Mouse (Mus musculus) liver, postnatal 0 days (tissue): ENCODE data around the gene Zfp366. TPM values are rescaled to one million over a fixed set of nuclear protein-coding genes. Genes with fewer than 3 reads are reported as not detected.

Experiments
- ATAC-seq: fragments of 200-750 bp; cut with Nextera tagmentation; 2 replicates; pipeline ENCODE4 v1.8.0; 2017; ENCODE audit warnings: mild to moderate bottlenecking, moderate library complexity
- DNase-seq: peaks from one replicate; pipeline ENCODE4 v3.0.0-alpha.2; 2016
- H3K27ac ChIP-seq: fragments of 300-500 bp; sonication (generic); 2 replicates; pipeline ENCODE4 v1.5.1; 2014; ENCODE audit warnings: antibody characterized with exemption, moderate library complexity, mild to moderate bottlenecking, low read depth
- H3K27me3 ChIP-seq: fragments of 300-500 bp; sonication (generic); 2 replicates; pipeline ENCODE4 v1.6.1; 2014; ENCODE audit warnings: low read length, control low read depth, mixed read lengths; ENCODE audit not compliant: insufficient read depth
- H3K36me3 ChIP-seq: fragments of 300-500 bp; sonication (generic); replicated peaks from 2 replicates; pipeline ENCODE4 v1.6.1; 2014; ENCODE audit warnings: mild to moderate bottlenecking, control low read depth, low read length, moderate library complexity, mixed read lengths; ENCODE audit not compliant: insufficient read depth
- H3K4me1 ChIP-seq: fragments of 300-500 bp; sonication (generic); 2 replicates; pipeline ENCODE4 v1.6.1; 2014; ENCODE audit warnings: antibody characterized with exemption, mild to moderate bottlenecking, control low read depth; ENCODE audit not compliant: insufficient read depth
- H3K4me2 ChIP-seq: fragments of 300-500 bp; sonication (generic); 2 replicates; pipeline ENCODE4 v1.6.1; 2014; ENCODE audit warnings: low read depth, mild to moderate bottlenecking, low read length, moderate library complexity, mixed read lengths
- H3K4me3 ChIP-seq: fragments of 300-500 bp; sonication (generic); 2 replicates; pipeline ENCODE4 v1.5.1; 2014; ENCODE audit warnings: low read depth, low read length
- H3K9ac ChIP-seq: fragments of 300-500 bp; sonication (generic); replicated peaks from 2 replicates; pipeline ENCODE4 v1.6.1; 2014; ENCODE audit warnings: mild to moderate bottlenecking, moderate library complexity
- H3K9me3 ChIP-seq: fragments of 300-500 bp; sonication (generic); 2 replicates; pipeline ENCODE4 v1.6.1; 2016; ENCODE audit warnings: mild to moderate bottlenecking, control low read depth, low read length, mixed read lengths
- CTCF ChIP-seq: sonication (generic); IDR thresholded peaks from 2 replicates; pipeline ENCODE4 v1.5.1; 2016; ENCODE audit warnings: antibody characterized with exemption, low read depth
- EP300 ChIP-seq: IDR thresholded peaks from 2 replicates; pipeline ENCODE4 v1.6.1; 2016; ENCODE audit warnings: antibody characterized with exemption, low read depth, mild to moderate bottlenecking
- WGBS: fragments of 180-500 bp; shearing (Covaris S2); extraction: QIAGEN DNeasy Blood & Tissue Kit; methylation state at CpG from one replicate; pipeline ENCODE4 v1.1.7; 2014; ENCODE audit not compliant: insufficient replicate concordance; 5-methylcytosine and 5-hydroxymethylcytosine counted together
- polyA plus RNA-seq: library from polyadenylated mRNA; unstranded; fragments of >200 nt; fragmentation: Nextera tagmentation; extraction: Ambion mirVana; gene quantifications from 2 replicates; pipeline ENCODE4 v1.2.1, GENCODE M21; 2015

Gene Zfp366
- polyA plus RNA-seq, 1 experiment from 2014 or later: 0.39 TPM

GRCm38 (mm10) chr13:99282961-99283360 is 98.3 kb downstream of the Zfp366 start:
- H3K4me1 ChIP-seq: no peaks in the 10 kb centered on the region
- no peaks in the 10 kb centered on the region for H3K36me3 ChIP-seq
- whole genome bisulfite sequencing: 69% methylated on average over 6 of the region's 6 CpGs
- no peak overlapping the region for H3K4me3 ChIP-seq
- DNase-seq (no peak), ATAC-seq (no peak)
- H3K27me3 ChIP-seq: no peaks in the 10 kb centered on the region
- no peak overlapping the region for H3K27ac ChIP-seq
- no peak for TF ChIP-seq CTCF
- TF ChIP-seq EP300: no peak
- no peaks in the 10 kb centered on the region for H3K9me3 ChIP-seq
- H3K9ac ChIP-seq: no peak overlapping the region
- no peak overlapping the region for H3K4me2 ChIP-seq

- WGBS: 86% methylated on average over 12 of the region's 12 CpGs
- Histone ChIP-seq H3K4me1 (no peaks in the 10 kb centered on the region), H3K27ac (no peak overlapping the region), H3K9me3 (no peaks in the 10 kb centered on the region), H3K4me2 (no peak overlapping the region), H3K27me3 (no peaks in the 10 kb centered on the region), H3K9ac (no peak overlapping the region), H3K4me3 (no peak overlapping the region), H3K36me3 (no peaks in the 10 kb centered on the region)
- ATAC-seq: no peak
- no peak for DNase-seq
- no peak for TF ChIP-seq CTCF
Measured at GRCm38 (mm10) chr13:99283916-99284315, 99.3 kb downstream of the Zfp366 start.

- Histone ChIP-seq H3K27ac (no peak overlapping the region), H3K9ac (no peak overlapping the region), H3K4me2 (no peak overlapping the region), H3K27me3 (no peaks in the 10 kb centered on the region), H3K9me3 (no peaks in the 10 kb centered on the region), H3K36me3 (no peaks in the 10 kb centered on the region), H3K4me1 (no peaks in the 10 kb centered on the region), H3K4me3 (no peak overlapping the region)
- WGBS: 85% methylated on average over 21 of the region's 21 CpGs
- no peak for TF ChIP-seq EP300
- TF ChIP-seq CTCF: no peak
- no peak for DNase-seq
- no peak for ATAC-seq
Measured at GRCm38 (mm10) chr13:99284400-99285160, 100.0 kb downstream of the Zfp366 start.

- Histone ChIP-seq H3K9ac (no peak overlapping the region), H3K36me3 (no peaks in the 10 kb centered on the region), H3K9me3 (no peaks in the 10 kb centered on the region), H3K4me3 (no peak overlapping the region), H3K27ac (no peak overlapping the region), H3K27me3 (no peaks in the 10 kb centered on the region), H3K4me2 (no peak overlapping the region), H3K4me1 (no peaks in the 10 kb centered on the region)
- WGBS: 55% methylated on average over 2 of the region's 2 CpGs
- TF ChIP-seq EP300: no peak
- DNase-seq (no peak), ATAC-seq (no peak)
Measured at GRCm38 (mm10) chr13:99285241-99285640, 100.6 kb downstream of the Zfp366 start.

GRCm38 (mm10) chr13:99287207-99287606 is 102.6 kb downstream of the Zfp366 start:
- Histone ChIP-seq H3K4me1 (no peaks in the 10 kb centered on the region), H3K4me2 (peak overlapping the region; percentile 31), H3K36me3 (no peaks in the 10 kb centered on the region), H3K27ac (0 out of 2 replicates have a peak overlapping the region, but pooled peaks have one; percentile 11), H3K9me3 (no peaks in the 10 kb centered on the region), H3K9ac (no peak overlapping the region), H3K4me3 (no peak overlapping the region), H3K27me3 (no peaks in the 10 kb centered on the region)
- ATAC-seq (no peak), DNase-seq (no peak)
- TF ChIP-seq CTCF (no peak), EP300 (no peak)
- WGBS: 69% methylated on average over 4 of the region's 4 CpGs

- no peak overlapping the region for H3K4me2 ChIP-seq
- no peaks in the 10 kb centered on the region for H3K27me3 ChIP-seq
- DNase-seq: no peak
Measured at GRCm38 (mm10) chr13:99287786-99288185, 103.2 kb downstream of the Zfp366 start.

GRCm38 (mm10) chr13:99290766-99291165 is 106.1 kb downstream of the Zfp366 start:
- peaks cover 3% of the 10 kb centered on the region; the same call in 1 of the 2 replicates for H3K9me3 ChIP-seq
- no peak overlapping the region for H3K27ac ChIP-seq
- DNase-seq (no peak), ATAC-seq (no peak)
- H3K4me2 ChIP-seq: no peak overlapping the region
- 82% methylated on average over 8 of the region's 8 CpGs for WGBS
- no peak for TF ChIP-seq EP300
- no peak for TF ChIP-seq CTCF
- H3K36me3 ChIP-seq: no peaks in the 10 kb centered on the region
- H3K4me3 ChIP-seq: no peak overlapping the region
- H3K27me3 ChIP-seq: no peaks in the 10 kb centered on the region
- no peaks in the 10 kb centered on the region for H3K4me1 ChIP-seq
- no peak overlapping the region for H3K9ac ChIP-seq

More at GRCm38 (mm10) chr13:99287786-99288185, 103.2 kb downstream of the Zfp366 start:
- Histone ChIP-seq H3K4me3 (no peak overlapping the region), H3K27ac (0 out of 2 replicates have a peak overlapping the region, but pooled peaks have one; percentile 11), H3K9me3 (no peaks in the 10 kb centered on the region), H3K36me3 (no peaks in the 10 kb centered on the region), H3K4me1 (no peaks in the 10 kb centered on the region), H3K9ac (no peak overlapping the region)
- ATAC-seq: peak; percentile 38; the same call in 1 of the 2 replicates
- 60% methylated on average over 9 of the region's 9 CpGs for WGBS
- TF ChIP-seq CTCF: no peak
- TF ChIP-seq EP300: no peak
